Mouse (Mus musculus) A20 (cell line): ENCODE measurements at regions not wholly inside any gene's neighbourhood (a gene's known extent, or its start where the extent isn't known, plus 50 kb on each side); places are given as distances from the start of the nearest gene placed in this dataset.

Experiments used
- DNase-seq: peaks from one replicate; pipeline ENCODE4 v3.0.0-alpha.2; 2011; ENCODE audit warnings: low read depth, low spot score

GRCm38 (mm10) chr16:49278478-49278877, 221.2 kb downstream of the Myh15 start:
- DNase-seq, result peak; percentile 45

- no peak for DNase-seq
Measured at GRCm38 (mm10) chr16:49288096-49288714, 230.9 kb downstream of the Myh15 start.

- no peak for DNase-seq
Measured at GRCm38 (mm10) chr16:49289200-49290079, 232.2 kb downstream of the Myh15 start.

- DNase-seq, result no peak
Measured at GRCm38 (mm10) chr16:49303612-49304307, 246.5 kb downstream of the Myh15 start.

GRCm38 (mm10) chr16:49304354-49304753, 247.1 kb downstream of the Myh15 start:
- DNase-seq, result no peak

GRCm38 (mm10) chr16:49317061-49317460, 259.8 kb downstream of the Myh15 start:
- no peak for DNase-seq

GRCm38 (mm10) chr16:49319047-49319678, 261.9 kb downstream of the Myh15 start:
- DNase-seq, result no peak

GRCm38 (mm10) chr16:49319774-49320173, 262.5 kb downstream of the Myh15 start:
- DNase-seq, result no peak

- DNase-seq, result no peak
Measured at GRCm38 (mm10) chr16:49321951-49322350, 264.7 kb downstream of the Myh15 start.

- no peak for DNase-seq
Measured at GRCm38 (mm10) chr16:49330725-49331386, 273.6 kb downstream of the Myh15 start.

- DNase-seq, result no peak
Measured at GRCm38 (mm10) chr16:49332107-49332722, 274.9 kb downstream of the Myh15 start.

- no peak for DNase-seq
Measured at GRCm38 (mm10) chr16:49335916-49336315, 278.6 kb downstream of the Myh15 start.

- DNase-seq, result no peak
Measured at GRCm38 (mm10) chr16:49337948-49338347, 280.7 kb downstream of the Myh15 start.

- DNase-seq, result no peak
Measured at GRCm38 (mm10) chr16:49358404-49358803, 301.1 kb downstream of the Myh15 start.

- DNase-seq, result no peak
Measured at GRCm38 (mm10) chr16:49361731-49362130, 304.4 kb downstream of the Myh15 start.

- no peak for DNase-seq
Measured at GRCm38 (mm10) chr16:49369450-49369849, 312.2 kb downstream of the Myh15 start.

GRCm38 (mm10) chr16:49375108-49375507, 317.8 kb downstream of the Myh15 start:
- DNase-seq, result no peak

- no peak for DNase-seq
Measured at GRCm38 (mm10) chr16:49378917-49379473, 320.0 kb upstream of the Ift57 start.

- DNase-seq, result no peak
Measured at GRCm38 (mm10) chr16:49388135-49388534, 310.9 kb upstream of the Ift57 start.

GRCm38 (mm10) chr16:49407956-49408795, 290.9 kb upstream of the Ift57 start:
- no peak for DNase-seq
